Mouse (Mus musculus) adrenal gland, adult 2 months (tissue): ENCODE measurements around the gene Ccdc14. TPM values are rescaled to one million over a fixed set of nuclear protein-coding genes. Genes with fewer than 3 reads are reported as not detected.
"Not testable (repeated sequence)": the region's sequence is repeated elsewhere in the genome, so short reads cannot be mapped to it uniquely, and the experiment has no call there.

Experiments
- DNase-seq: peaks from one replicate; pipeline ENCODE4 v3.0.0; 2021
- polyA plus RNA-seq: library from polyadenylated mRNA; depleted of rRNA; stranded (reverse); fragments of >200 nt; gene quantifications from 2 replicates; pipeline ENCODE4 v1.2.3, GENCODE M21; 2012
- total RNA-seq, 2 experiments: library from RNA; stranded (reverse); gene quantifications; 2 replicates each; pipeline ENCODE4 v1.2.3; 2021

Ccdc14 gene
- total and polyA plus RNA-seq, 3 experiments: 0.49 to 3.0 (median 1.4) TPM

GRCm38 (mm10) chr16:34706487-34706946 is 16.1 kb downstream of the Ccdc14 start:
- no peak for DNase-seq

- no peak for DNase-seq
These were observed 21.1 kb downstream of the Ccdc14 start for GRCm38 (mm10) chr16:34711481-34711880.

GRCm38 (mm10) chr16:34725156-34725555 is 34.7 kb downstream of the Ccdc14 start:
- no peak for DNase-seq

- not testable (repeated sequence) for DNase-seq
These were observed 38.2 kb downstream of the Ccdc14 start for GRCm38 (mm10) chr16:34728610-34729009.

GRCm38 (mm10) chr16:34729371-34729770 is 39.0 kb downstream of the Ccdc14 start:
- no peak for DNase-seq

GRCm38 (mm10) chr16:34738656-34739233 is 48.3 kb downstream of the Ccdc14 start:
- DNase-seq: no peak

- no peak for DNase-seq
These were observed 52.5 kb downstream of the Ccdc14 start for GRCm38 (mm10) chr16:34742930-34743329.

- peak; percentile 95 for DNase-seq
These were observed 54.7 kb downstream of the Ccdc14 start, which contains the start of gene Mylk for GRCm38 (mm10) chr16:34745065-34745585. Gene Mylk (plus strand): TSS chr16:34745210.

- DNase-seq: no peak
These were observed 57.8 kb downstream of the Ccdc14 start for GRCm38 (mm10) chr16:34748081-34748720.

GRCm38 (mm10) chr16:34749536-34749935 is 59.1 kb downstream of the Ccdc14 start:
- DNase-seq: no peak

- no peak for DNase-seq
These were observed 61.6 kb downstream of the Ccdc14 start for GRCm38 (mm10) chr16:34752026-34752425.

GRCm38 (mm10) chr16:34752977-34753376 is 62.6 kb downstream of the Ccdc14 start:
- no peak for DNase-seq

- DNase-seq: no peak
These were observed 66.6 kb downstream of the Ccdc14 start for GRCm38 (mm10) chr16:34756991-34757390.

- DNase-seq: no peak
These were observed 67.8 kb downstream of the Ccdc14 start for GRCm38 (mm10) chr16:34758205-34758604.

- no peak for DNase-seq
These were observed 73.7 kb downstream of the Ccdc14 start for GRCm38 (mm10) chr16:34763959-34764591.

GRCm38 (mm10) chr16:34765666-34766065 is 75.2 kb downstream of the Ccdc14 start:
- DNase-seq: no peak

GRCm38 (mm10) chr16:34766193-34766592 is 75.8 kb downstream of the Ccdc14 start:
- no peak for DNase-seq

- no peak for DNase-seq
These were observed 77.0 kb downstream of the Ccdc14 start for GRCm38 (mm10) chr16:34767443-34767842.

GRCm38 (mm10) chr16:34768436-34768835 is 78.0 kb downstream of the Ccdc14 start:
- DNase-seq: no peak

- DNase-seq: no peak
These were observed 79.7 kb downstream of the Ccdc14 start for GRCm38 (mm10) chr16:34770127-34770526.

GRCm38 (mm10) chr16:34772445-34773032 is 82.1 kb downstream of the Ccdc14 start:
- DNase-seq: no peak
